Mouse (Mus musculus) left cerebral cortex, adult 18-20 months (tissue): ENCODE measurements around the gene Nxpe4. TPM values are rescaled to one million over a fixed set of nuclear protein-coding genes. Genes with fewer than 3 reads are reported as not detected.
"Not testable (repeated sequence)": the region's sequence is repeated elsewhere in the genome, so short reads cannot be mapped to it uniquely, and the experiment has no call there.

Experiments
- DNase-seq, 2 experiments: peaks; one replicate each; pipeline ENCODE4 v3.0.0; 2021 to 2022; ENCODE audit warnings: low spot score in 2 of 2, mixed read lengths in 1 of 2
- long read RNA-seq, 2 experiments: library from polyadenylated mRNA; stranded (forward); transcript quantifications; one replicate each; pipeline ENCODE4 v2.0.0; 2021
- total RNA-seq, 2 experiments: library from RNA; stranded (reverse); gene quantifications; 2 replicates each; pipeline ENCODE4 v1.2.3; 2021

Gene Nxpe4
- 1 to 10 TPM; 8.3 to 10.0 TPM for total RNA-seq
- long read RNA-seq, experiment 1, partial matches to known transcripts, result 1 of 15 reads
- long read RNA-seq, experiment 1, other reads (novel, unspliced or antisense), result 14 of 15 reads
- long read RNA-seq, experiment 2, partial matches to known transcripts, result 0 of 20 reads
- long read RNA-seq, experiment 2, other reads (novel, unspliced or antisense), result 20 of 20 reads

- peak; percentile 89 to 92 for DNase-seq
These were observed at the start of gene Nxpe4 for GRCm38 (mm10) chr9:48161505-48162192. Gene Nxpe4, plus strand, starts transcription at chr9:48162023.

GRCm38 (mm10) chr9:48126815-48127214 lies 35.0 kb upstream of the Nxpe4 start:
- no peak for DNase-seq

- DNase-seq, result no peak
These were observed 24.3 kb upstream of the Nxpe4 start for GRCm38 (mm10) chr9:48137507-48137906.

- DNase-seq, result no peak
These were observed 21.1 kb upstream of the Nxpe4 start for GRCm38 (mm10) chr9:48140485-48141411.

- no peak for DNase-seq
These were observed 19.2 kb upstream of the Nxpe4 start for GRCm38 (mm10) chr9:48142646-48143045.

- no peak for DNase-seq
These were observed 15.1 kb upstream of the Nxpe4 start for GRCm38 (mm10) chr9:48146761-48147160.

GRCm38 (mm10) chr9:48166531-48166930 lies 4.7 kb downstream of the Nxpe4 start:
- DNase-seq, result not testable (repeated sequence)

- no peak for DNase-seq
These were observed 14.9 kb downstream of the Nxpe4 start for GRCm38 (mm10) chr9:48176764-48177163.

- peak; percentile 23 to 36 for DNase-seq
These were observed 19.5 kb downstream of the Nxpe4 start for GRCm38 (mm10) chr9:48181300-48181699.

- DNase-seq, result no peak
These were observed 21.0 kb downstream of the Nxpe4 start for GRCm38 (mm10) chr9:48182718-48183414.

GRCm38 (mm10) chr9:48184319-48184718 lies 22.5 kb downstream of the Nxpe4 start:
- peak; percentile 7 to 40 for DNase-seq

- no peak for DNase-seq
These were observed 27.0 kb downstream of the Nxpe4 start for GRCm38 (mm10) chr9:48188854-48189253.

- DNase-seq, result no peak
These were observed 35.6 kb downstream of the Nxpe4 start for GRCm38 (mm10) chr9:48197458-48197884.

- no peak for DNase-seq
These were observed 49.1 kb downstream of the Nxpe4 start for GRCm38 (mm10) chr9:48210970-48211369.

- DNase-seq, result no peak
These were observed 50.1 kb downstream of the Nxpe4 start for GRCm38 (mm10) chr9:48211912-48212311.

GRCm38 (mm10) chr9:48214751-48215150 lies 52.9 kb downstream of the Nxpe4 start:
- no peak for DNase-seq

GRCm38 (mm10) chr9:48216091-48217001 lies 54.5 kb downstream of the Nxpe4 start:
- DNase-seq, result peak in 1 of 2 experiments; percentile 16

- DNase-seq, result no peak
These were observed 68.9 kb downstream of the Nxpe4 start for GRCm38 (mm10) chr9:48230706-48231105.

- no peak for DNase-seq
These were observed 74.6 kb downstream of the Nxpe4 start for GRCm38 (mm10) chr9:48236455-48236854.

- DNase-seq, result peak; percentile 34 to 55
These were observed 76.4 kb downstream of the Nxpe4 start for GRCm38 (mm10) chr9:48238153-48238755.
